Mouse (Mus musculus): ENCODE data around the gene Rab5c.

Gene Rab5c

DNA sequence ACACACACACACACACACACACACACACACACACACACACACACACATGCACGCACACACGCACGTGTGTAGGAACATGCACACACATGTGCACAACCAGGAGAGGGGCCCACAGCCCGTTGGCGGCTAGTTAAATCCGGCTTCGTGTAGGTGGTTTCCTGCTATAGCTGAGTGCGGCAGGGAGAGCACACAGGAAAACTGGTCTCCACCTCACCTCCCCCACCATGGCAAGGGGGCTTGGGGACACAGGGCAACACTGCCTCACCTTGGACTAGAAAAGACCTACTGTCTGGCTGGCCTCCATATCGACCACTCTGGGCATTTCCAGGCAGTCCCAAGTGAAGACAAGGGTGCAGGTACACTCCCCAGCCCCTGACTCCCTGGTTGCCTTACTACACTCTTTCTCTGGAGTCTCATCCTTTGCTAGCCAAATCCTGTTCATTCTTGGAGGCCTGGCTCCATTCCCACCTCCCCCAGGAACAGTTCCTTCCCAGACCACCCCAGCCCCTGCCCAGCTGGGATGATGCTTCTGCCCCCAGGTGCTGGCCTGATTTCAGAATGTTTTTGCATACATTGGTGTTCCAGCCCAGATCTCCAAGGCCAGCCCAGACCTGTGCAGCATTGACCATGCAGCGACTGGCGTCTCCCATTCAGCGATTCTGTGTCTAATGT is 16.1 kb upstream of the Rab5c start:
- DNase-seq (ENCODE audit: low read depth, low spot score): no peak

DNA sequence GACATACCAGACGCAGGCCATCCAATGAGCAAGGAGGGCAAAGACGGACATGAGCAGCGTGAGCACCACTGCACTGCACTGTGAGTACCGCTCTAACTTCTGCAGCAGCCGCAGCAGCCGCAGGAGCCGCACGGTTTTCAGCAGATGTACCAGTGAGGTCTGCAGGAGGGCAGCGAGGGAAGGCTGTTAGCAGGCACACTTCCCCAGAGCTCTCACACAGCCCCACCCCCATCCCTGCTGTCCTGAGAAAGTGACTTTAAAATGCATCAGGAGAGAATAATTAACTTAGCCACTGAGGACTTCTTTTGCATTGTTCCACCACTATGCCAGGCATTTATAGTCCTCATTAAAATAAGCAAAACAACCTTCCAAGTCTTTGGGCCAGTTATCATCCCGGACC is 14.3 kb upstream of the Rab5c start:
- no peak for DNase-seq (ENCODE audit: low read depth, low spot score)

DNA sequence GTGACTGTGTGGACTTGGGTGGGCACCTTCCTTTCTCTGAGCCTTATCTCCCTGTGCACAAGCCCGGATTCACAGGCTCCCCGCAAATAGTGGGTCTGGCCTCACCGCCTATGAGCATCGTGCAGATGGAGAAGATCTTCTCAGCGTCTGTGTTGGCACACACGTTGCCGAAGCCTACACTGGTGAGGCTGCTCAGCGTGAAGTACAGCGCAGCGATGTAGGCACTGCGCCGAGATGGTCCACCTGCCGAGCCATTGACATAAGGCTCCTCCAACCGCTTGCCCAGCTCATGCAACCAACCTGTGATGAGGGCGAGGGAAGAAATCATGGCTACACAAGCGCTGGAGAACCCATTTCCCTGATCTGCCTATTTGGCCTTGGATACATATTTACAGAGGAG is 12.1 kb upstream of the Rab5c start:
- no peak for DNase-seq (ENCODE audit: low read depth, low spot score)

DNA sequence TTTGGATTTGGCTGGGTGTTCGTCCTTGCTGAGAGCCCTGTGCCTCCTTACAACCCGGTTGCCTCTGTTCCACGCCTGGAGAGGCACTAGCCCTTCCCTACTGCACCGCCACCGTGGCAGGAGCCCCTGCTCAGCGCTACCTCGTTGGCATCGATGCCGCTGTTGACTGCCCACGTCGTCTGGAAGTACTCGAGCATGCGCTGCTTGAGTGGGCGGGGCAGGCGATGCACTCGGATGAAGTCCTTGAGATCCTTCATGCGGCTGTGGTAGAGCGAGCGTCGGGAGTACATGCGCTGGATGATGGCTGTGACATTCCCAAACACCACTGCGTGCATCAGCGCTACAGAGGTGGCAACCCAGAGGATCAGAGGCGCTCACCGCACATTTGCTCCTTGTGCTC is 11.5 kb upstream of the Rab5c start:
- no peak for DNase-seq (ENCODE audit: low read depth, low spot score)

DNA sequence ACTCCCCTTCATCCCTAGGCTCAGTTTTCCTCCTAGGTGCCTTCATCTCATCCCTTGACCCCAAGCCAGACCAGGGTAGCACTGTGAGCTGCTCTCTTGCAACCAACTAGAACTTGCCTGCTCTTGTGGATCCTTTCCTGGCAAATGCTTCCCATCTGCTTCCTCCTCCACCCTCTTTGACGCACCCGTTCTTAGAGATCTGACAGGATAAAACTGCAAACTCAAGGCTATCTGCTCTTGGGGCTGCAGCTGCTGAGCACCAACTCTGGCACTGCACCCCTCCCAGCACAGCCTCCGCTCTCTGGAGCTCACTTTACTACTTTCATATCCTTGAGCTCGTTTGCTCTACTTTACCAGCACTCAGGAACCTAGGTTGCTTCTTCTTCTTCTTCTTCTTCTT is 10.6 kb upstream of the Rab5c start:
- no peak for DNase-seq (ENCODE audit: low read depth, low spot score)

DNA sequence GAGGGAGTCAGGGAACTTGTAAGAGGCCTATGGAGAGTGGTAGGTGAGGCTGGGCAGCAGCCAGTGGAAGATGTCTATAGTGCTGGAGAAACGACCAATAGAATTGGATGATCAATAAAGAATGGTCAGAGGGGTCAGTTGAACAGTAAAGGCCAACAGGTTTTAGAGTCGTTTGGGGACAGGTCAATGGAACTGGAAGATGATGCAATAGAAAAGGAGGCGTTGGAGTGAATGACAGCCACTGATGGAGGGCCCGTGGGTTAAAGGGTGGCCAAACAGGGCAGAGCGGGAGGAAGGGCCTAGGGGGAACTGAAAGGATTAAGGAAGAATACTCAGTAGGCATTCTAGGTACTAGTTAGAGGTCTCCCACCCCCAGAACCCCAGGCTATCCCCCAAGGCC is 9.1 kb upstream of the Rab5c start:
- no peak for DNase-seq (ENCODE audit: low read depth, low spot score)

DNA sequence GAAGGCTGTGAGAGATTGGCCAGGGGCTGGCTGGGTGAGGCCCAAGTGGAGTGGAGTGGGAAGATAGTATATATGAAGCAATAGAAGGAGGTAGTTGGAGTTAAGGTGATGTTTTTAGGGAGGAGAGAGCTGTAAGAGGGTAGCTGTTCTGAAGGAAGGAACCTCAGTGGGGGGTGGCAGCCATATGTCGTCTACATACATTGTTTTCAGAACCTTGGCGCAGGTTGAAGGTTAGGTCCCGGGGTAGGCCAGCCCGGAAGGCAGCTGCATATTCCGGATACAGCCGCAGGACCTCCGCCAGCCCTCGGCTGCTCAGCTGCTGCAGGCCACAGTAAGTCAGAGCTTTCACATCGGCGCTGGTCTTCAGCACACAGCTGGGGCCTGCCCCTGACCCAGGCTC is 8.5 kb upstream of the Rab5c start:
- no peak for DNase-seq (ENCODE audit: low read depth, low spot score)

DNA sequence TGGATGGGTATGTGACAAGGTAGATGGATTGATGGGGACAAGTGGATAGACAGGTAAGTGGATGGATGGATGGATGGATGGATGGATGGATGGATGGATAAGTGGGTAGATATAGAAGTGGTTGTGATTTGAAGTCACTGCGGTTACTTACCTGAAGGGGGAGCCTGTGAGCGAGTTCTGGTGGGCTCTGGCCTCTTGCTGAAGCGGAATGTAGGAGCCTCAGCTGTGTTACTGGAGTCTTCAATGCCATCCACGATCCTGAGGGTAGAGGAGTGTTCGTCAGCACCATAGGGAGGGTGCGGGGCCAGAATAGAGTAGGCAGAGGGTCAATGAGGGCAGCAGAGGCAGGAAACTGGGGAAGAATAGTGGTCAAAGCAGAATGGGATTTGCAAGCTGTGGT is 7.1 kb upstream of the Rab5c start:
- peak; percentile 61 for DNase-seq (ENCODE audit: low read depth, low spot score)

DNA sequence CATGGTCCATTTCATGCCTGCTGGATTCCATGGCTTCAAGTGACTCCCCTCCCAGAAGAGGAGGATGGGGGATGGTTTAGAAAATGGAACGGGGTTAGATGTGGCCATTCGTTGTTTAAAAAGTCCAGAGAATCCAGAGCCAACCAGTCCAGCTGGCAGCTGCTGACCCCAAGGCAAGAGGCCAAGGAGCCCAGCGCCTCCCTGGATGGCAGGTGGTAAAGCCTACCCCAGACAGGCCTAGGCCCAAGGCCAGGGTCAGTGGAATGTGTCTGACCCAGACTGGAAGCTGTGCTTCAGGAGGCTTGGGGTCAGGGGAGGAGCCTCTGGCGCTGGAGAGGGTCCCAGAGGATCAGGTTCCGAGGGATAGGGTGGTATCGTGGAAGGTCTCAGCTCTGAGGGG is 3.3 kb upstream of the Rab5c start:
- no peak for DNase-seq (ENCODE audit: low read depth, low spot score)

DNA sequence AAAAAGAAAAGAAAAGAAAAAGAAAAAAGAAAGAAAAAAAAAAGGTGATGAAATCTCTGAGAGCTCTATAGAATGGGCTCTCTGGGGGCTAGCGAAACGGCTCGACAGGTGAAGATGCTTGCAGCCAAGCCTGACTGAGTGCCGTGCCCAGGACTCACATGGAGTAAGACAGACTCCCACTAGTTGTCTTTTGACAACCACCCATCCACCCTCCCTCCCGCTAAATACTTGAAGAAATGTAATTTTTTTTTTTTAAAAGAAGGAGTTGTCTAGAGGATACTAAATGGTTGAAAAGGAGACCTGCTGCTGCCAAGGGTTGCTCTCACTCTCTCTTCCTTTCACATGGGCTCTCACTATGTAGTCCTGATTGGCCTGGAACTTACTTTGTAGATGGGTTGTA is 734 bp upstream of the Rab5c start:
- DNase-seq (ENCODE audit: low read depth, low spot score): no peak

DNA sequence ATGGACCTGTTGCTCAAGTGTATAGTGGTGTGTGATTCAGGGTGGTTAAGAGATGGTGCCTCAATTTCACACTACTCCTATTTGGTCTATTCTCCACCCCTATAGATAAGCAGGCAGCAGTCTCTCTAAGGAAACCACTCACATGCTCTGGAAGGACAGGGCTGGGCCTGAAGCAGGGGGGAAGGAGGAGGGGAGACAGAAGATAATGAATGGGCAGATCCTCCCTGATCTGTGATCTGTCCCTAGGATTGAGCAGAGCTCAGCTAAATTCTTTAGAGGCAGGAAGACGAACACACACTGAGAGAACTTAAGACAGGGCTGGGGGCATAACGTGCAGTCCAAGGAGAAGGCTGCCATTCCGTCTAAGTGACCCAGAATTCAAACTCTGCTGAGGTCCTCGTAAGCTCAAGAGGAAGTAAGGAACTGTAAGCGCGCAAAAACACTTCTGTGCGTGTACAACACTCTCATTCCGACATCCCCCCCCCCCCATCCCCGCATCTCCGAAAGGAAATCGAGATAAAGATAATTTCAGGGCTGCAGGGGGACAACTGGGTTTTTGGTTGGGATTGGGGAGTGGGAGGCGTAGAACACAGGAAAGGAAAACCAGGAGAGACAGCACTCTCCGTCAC is 796 bp downstream of the Rab5c start:
- no peak for DNase-seq (ENCODE audit: low read depth, low spot score)

DNA sequence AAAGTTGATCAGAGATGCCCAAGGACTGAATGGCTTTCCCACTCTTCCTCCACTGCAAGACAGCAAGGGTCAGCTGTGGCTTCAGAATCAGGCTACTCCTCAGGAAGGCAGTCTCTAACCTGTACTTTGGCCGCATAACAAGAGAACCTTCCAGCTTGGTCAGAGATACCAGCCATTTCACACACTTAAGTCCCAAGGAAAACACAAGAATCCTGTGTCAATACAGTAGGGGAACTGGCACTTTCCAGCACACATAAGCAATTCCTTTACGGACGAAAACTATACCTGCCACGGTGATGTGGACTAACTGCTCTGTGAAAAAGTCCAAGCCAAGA is 1.3 kb downstream of the Rab5c start:
- no peak for DNase-seq (ENCODE audit: low read depth, low spot score)

DNA sequence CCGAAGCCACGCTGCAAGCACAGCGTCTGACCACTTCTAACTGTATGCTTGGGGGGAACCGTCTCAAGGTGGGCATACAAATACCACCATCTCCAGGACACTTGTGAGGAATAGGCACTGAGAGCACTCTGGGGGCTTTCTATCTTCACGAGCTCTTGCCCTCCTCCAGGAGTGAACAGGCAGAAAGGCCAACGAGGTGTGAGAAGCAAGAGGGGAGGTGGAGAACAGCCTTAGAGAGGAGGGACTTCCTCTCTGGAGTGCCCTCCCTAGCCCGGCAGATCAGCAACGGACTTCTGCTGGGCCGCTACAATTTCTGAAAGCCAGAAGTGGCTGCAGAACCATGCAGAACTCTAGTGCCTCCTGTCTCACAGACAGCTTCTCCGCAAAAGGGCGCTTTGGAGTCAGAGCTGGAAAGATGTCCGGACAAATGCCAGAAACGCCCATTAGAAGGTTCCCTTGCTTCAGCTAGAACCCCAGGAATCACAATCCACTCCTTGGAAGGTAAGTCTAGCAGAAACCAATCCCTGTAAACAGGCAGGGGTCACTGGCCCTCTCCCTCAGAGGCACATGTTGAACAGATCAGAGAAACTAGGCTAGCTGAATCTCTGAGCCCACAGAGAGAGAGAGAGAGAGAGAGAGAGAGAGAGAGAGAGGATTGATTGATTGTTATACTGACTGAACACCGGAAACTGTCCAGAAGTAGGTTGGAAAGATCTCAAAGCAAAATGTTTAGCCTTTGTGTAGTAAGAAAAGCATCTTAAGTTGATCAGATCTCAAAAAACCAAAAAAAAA is 1.9 kb downstream of the Rab5c start:
- no peak for DNase-seq (ENCODE audit: low read depth, low spot score)

DNA sequence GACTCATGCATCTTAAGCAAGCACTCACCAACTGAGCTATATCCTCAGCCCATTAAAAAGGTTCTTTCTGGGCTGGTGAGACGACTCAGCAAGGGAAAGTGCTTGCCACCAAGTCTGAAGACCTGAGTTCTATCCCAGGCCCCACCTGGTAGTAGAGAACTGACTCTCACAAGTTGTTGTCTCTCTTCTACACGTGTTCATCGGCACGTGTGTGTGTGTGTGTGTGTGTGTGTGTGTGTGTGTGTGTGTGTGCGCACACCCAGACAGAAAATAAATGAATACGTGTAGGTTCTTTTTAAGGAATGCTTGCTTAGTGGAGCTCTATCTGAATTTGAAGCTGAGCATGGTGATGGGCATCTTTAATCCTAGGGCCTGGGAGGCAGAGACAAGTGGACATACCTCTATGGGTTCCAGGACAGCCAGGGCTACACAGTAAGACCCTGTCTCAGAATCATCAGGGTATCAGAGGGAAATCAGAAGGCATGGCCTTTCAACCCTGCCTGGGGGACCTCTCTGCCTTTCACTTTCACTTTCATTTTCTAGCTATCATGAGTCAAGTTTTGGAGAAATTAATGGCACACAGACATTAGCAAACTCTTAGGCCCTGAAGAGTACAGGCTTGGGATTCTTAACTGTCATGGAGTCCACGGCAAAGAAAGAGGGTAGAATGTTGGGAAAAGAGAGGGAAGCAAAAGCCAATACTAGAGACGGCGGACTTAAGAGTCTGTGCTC is 2.7 kb downstream of the Rab5c start:
- DNase-seq (ENCODE audit: low read depth, low spot score): no peak

DNA sequence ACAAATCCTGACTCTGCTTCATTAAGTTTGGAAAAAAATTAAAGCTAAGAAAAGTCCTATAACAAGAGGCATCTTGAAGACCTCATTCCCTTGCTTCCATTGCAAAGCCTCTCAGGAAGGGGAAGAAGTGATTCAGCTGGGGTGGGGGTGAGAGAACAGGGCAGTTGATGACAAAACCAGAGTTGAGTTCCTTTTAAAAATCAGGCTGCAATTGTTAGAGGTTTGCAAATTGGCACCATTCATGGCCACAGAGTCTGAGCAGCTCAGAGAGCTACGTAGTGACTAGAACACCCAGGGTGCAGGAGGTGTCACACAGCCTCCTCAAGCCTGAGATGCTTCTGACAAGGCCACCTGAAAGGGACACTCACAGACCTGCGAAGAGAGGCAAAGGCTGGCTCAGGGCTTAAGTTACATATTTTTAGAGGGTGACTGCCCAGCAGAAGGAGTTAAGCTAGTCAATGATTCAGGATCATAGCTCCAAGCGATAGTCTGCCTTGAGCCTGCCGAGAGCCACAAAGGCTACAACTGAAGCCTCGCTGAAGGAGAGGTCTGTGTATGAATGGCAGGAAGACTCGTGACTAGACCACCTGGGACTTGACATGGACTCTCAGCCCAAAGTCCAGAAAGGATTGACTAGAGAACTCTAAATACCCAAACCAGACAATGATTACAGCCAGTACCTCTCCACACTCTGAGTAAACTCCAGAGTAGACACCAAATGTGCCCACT is 7.4 kb downstream of the Rab5c start:
- no peak for DNase-seq (ENCODE audit: low read depth, low spot score)

DNA sequence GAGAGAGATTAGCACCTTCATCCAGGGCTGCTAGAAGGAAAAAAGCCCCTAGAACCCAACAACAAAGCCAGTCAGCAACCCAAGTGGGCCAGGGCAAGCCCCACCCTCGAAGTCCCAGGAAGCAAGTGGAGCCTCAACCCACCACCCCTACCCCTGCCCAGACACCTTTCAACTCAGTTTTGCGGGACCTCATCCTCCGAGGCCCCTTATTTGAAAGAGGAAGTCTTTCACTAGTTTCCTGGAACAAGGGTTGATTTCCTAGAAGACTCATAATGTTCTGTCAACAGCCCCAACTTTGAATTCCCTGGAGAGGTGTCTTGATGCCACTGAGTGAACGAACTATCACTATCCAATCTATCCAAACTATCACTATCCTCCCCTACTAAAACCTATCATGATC is 8.0 kb downstream of the Rab5c start:
- DNase-seq (ENCODE audit: low read depth, low spot score): no peak

DNA sequence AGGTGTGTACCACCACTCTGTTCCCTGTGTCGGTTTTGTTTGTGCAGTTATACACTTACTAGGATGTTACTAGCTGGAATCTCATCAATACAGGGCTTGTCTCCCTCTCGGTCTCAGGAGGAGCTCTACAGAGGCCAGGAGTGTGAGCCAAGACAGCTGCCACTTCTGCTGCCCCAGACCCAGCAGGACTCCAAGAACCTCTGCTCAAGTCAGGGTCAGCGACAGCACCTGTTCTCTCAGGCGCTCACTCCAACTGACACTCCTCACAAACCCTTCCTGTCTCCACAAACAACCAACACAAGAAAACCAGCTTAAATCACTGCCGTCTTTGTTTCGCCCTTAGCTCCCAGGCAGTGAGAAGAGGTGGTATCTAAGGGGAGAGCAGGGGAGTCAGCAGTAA is 9.4 kb downstream of the Rab5c start:
- DNase-seq (ENCODE audit: low read depth, low spot score): no peak

DNA sequence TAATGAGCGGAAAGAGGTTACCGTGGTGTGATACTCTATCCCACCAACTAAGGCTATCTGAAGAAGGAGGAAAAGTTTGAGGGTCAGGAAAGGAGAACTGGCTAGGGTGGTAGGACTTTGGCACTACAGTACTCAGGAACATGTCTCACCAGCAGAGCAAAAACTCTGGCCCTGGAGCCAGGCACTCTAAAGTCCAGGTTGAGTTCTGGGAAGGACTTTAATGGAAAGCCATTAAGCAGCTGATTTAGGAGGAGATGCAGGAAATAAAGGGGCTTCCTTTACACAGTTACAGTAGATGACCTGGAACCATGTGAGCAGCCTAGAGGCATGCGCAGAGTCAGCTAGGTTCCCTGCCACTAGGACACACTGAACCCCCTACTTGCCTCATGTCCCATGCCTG is 10.8 kb downstream of the Rab5c start:
- DNase-seq (ENCODE audit: low read depth, low spot score): no peak

DNA sequence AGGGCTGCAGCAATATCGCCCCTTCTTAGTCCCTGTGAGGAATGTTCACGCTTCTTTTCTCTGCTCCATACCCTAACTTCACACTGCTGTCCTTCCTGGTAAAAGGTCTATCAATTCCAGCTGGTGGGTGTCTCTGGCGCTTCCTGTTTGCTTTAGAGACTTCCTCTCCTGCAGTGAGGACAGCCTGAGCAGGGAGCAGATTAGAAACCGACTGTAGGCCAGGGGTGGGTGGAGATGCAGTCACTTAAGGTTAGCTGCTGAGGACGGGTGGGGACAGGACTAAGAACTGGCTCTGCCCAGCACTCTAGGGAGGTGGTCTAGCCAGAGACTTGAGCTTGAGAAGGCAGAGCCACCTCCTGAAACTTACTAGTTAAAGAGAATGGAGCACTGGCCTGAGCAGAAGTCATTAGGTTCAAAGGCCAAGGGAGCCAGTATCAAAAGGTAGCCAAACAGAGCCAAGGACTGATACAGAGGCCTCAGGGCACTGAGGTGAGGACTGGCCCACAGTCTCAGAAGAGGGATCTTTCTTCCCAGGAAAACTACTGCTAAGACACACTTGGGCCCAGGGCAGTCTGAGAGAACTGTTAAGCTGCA is 13.0 kb downstream of the Rab5c start:
- no peak for DNase-seq (ENCODE audit: low read depth, low spot score)

DNA sequence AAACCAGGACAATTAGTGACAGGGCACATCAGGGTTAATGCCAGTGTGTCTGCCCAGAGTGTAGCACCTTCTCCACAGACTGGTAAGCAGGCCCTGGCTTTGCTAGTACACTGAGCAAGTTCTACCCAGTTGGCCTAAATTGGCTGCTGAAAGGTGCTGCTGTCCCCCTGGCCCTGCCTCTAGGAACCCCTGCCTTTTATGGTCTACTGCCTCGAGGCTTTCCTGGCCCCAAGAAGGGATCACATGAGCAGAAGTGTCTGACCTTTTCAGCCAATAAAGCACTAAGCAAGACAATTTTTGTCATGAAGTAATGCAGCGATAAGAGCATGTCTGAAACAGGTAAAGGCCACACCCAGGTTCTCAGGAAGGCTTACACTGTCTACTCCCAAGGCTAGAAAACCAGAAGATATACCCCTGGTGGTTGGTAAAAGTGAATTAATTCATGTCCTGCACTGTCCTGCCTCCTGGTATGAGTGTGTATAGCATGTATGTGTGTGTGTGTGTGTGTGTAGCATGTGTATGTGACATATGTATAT is 15.5 kb downstream of the Rab5c start:
- no peak for DNase-seq (ENCODE audit: low read depth, low spot score)

DNA sequence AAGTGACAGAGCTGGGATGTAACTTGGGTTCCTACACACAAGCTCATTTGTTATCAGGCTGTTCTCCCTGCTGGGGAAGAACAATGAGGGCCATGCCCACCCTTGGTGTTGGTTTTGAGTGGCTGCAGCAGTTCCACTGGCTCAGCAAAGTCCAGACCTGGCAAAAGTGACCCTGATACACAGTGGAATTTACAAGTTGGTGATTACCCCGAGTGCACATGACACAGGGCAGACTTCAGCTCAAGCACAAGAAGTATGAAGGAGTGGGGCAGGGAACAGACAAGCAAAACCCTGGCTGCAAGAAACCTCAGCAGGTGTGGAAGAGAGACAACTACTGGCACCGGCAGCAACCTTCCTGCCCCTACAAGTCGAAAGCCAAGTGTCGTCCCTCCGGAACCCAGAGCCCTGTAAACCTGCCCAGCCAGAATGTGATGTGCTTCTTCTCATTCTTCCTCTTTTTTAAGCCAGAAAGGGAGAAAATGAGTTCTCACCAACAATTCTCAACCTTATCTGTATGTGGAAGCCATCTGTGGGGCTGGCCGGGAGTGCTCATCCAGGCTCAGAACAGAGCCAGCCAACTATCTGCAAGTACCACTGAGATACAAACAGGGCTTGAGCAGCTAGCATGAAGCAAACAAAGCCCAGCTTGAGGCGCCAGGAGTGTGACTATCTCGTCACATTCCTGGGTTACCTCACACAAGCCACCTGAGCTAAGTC is 16.1 kb downstream of the Rab5c start:
- no peak for DNase-seq (ENCODE audit: low read depth, low spot score)

Measured in forelimb bud, embryonic 11.5 days (tissue).